In the genomic region with DNA sequence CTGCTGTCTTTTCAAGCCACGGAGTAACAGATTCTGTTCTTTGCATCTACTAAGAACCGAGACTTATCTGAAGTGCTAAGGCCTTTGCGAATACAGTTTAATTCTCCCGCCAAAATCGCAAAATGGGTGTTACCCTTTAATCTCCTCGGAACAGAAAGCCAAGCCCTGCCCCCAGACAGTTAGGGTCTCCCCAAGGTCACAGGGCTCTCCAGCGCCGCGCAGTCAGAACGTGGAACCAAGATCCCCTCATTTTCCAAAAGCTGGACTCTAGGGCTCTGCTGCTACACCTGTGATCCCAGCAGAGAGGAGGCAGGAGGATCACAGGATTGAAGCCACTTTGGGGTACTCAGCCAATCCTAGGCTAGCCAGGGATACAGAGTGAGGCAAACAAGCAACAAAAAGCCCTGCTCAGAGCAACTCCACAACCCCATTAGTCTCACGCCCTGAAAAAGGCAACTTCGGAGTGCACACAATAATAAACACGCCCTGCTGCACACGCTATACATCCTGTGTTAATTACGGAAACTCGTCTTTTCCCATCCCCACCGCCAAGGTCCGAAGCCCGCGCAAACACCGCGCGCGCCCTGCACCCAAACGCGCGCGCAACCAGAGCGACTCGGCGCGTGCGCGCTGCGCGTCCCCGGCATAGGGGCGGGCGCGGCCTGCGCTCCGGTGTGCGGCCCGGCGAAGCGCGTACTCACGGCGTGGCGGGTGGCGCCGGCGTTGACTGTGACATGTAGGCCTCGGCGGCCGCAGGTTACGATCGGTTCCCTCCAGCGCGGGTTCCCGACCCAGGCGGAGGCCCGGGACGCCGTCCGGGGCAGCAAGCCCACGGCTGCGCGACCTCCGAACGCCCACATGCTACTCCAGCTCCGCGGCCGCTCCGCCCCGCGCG, we compare ENCODE assay signal across 8 mouse cellular contexts. TPM values are rescaled to one million over a fixed set of nuclear protein-coding genes. Genes with fewer than 3 reads are reported as not detected.
DNase-seq lines count a peak whose midpoint lies in the region; ATAC-seq and TF ChIP-seq lines count a peak whose summit lies in the region.

No protein-coding gene starts in this region.

- WGBS in forebrain, embryonic 12.5 days, result under 1% methylated on average over 71 of the region's 78 CpGs
- under 1% methylated on average over 70 of the region's 78 CpGs for WGBS in neural tube, embryonic 14.5 days

- peak; percentile 97 for DNase-seq in c-Kit-positive CD71-positive TER-119-positive erythroid progenitor cells, embryonic 14.5 days (ENCODE audit: low spot score)
- DNase-seq in heart, postnatal 10 days, result peak; percentile 86 to 87
- DNase-seq in layer of hippocampus, adult 11-12 months (ENCODE audit: low spot score), result peak; percentile 73
- DNase-seq in lung, adult 18-20 months, result peak; percentile 67 to 72
- DNase-seq in testis, postnatal 10 days (ENCODE audit: low spot score), result peak; percentile 88

- peak overlapping the region; percentile 70 for H3K27ac ChIP-seq in ES-Bruce4 (ENCODE audit: insufficient read depth, low read length)
- H3K27ac ChIP-seq in forebrain, embryonic 12.5 days, result peak overlapping the region; percentile 89
- peak overlapping the region; percentile 72 for H3K27ac ChIP-seq in neural tube, embryonic 14.5 days (ENCODE audit: low read depth, low read length)

- peak overlapping the region; percentile 74 for H3K4me3 ChIP-seq in ES-Bruce4 (ENCODE audit: low read depth, low read length)
- peak overlapping the region; percentile 63 for H3K4me3 ChIP-seq in forebrain, embryonic 12.5 days (replicated peaks)
- H3K4me3 ChIP-seq in neural tube, embryonic 14.5 days (ENCODE audit: low read depth, low read length), result peak overlapping the region; percentile 63

- H3K9me3 ChIP-seq in ES-Bruce4 (replicated peaks; ENCODE audit: control insufficient read depth, insufficient read depth, low read length, poor library complexity, severe bottlenecking), result no peaks in the 10 kb centered on the region
- no peaks in the 10 kb centered on the region for H3K9me3 ChIP-seq in forebrain, embryonic 12.5 days
- no peaks in the 10 kb centered on the region for H3K9me3 ChIP-seq in neural tube, embryonic 14.5 days (ENCODE audit: control insufficient read depth, low read length)

- no peaks in the 10 kb centered on the region for H3K27me3 ChIP-seq in ES-Bruce4 (ENCODE audit: control insufficient read depth, insufficient read depth, low read length, poor library complexity, severe bottlenecking)
- no peaks in the 10 kb centered on the region for H3K27me3 ChIP-seq in forebrain, embryonic 12.5 days
- no peaks in the 10 kb centered on the region for H3K27me3 ChIP-seq in neural tube, embryonic 14.5 days (ENCODE audit: control insufficient read depth, insufficient read depth, low read length)

- peaks cover 2% of the 10 kb centered on the region for H3K4me1 ChIP-seq in ES-Bruce4 (ENCODE audit: control insufficient read depth, insufficient read depth, low read length)
- peaks cover 11% of the 10 kb centered on the region for H3K4me1 ChIP-seq in forebrain, embryonic 12.5 days
- H3K4me1 ChIP-seq in neural tube, embryonic 14.5 days (ENCODE audit: control insufficient read depth, insufficient read depth, low read length), result no peaks in the 10 kb centered on the region

- peak overlapping the region; percentile 81 for H3K4me2 ChIP-seq in forebrain, embryonic 12.5 days
- H3K4me2 ChIP-seq in neural tube, embryonic 14.5 days (ENCODE audit: low read depth, low read length), result peak overlapping the region; percentile 54

- TF ChIP-seq POLR2A in ES-Bruce4 (IDR thresholded peaks at IDR 0.05; ENCODE audit: insufficient read depth, low read length), result no peak

- no peaks in the 10 kb centered on the region for H3K36me3 ChIP-seq in ES-Bruce4 (ENCODE audit: control insufficient read depth, insufficient read depth, low read length, poor library complexity, severe bottlenecking)
- peaks cover 11% of the 10 kb centered on the region; the same call in 1 of the 2 replicates for H3K36me3 ChIP-seq in forebrain, embryonic 12.5 days (replicated peaks)
- H3K36me3 ChIP-seq in neural tube, embryonic 14.5 days (ENCODE audit: control insufficient read depth, insufficient read depth, low read length), result no peaks in the 10 kb centered on the region

- intact Hi-C loops in heart, postnatal 10 days (cut with DNase I), result loop anchor here (2.0 to 5.0 kb wide), 2 partner anchors 248 to 593 kb away; partner anchors contain the start of genes Fam189a2 and Ptar1

- peak overlapping the region; percentile 74 for H3K9ac ChIP-seq in ES-Bruce4 (ENCODE audit: low read depth, poor library complexity, severe bottlenecking)
- H3K9ac ChIP-seq in forebrain, embryonic 12.5 days, result peak overlapping the region; percentile 68
- peak overlapping the region; percentile 69 for H3K9ac ChIP-seq in neural tube, embryonic 14.5 days (replicated peaks; ENCODE audit: low read depth, low read length)

- TF ChIP-seq EP300 in ES-Bruce4 (IDR thresholded peaks at IDR 0.05; ENCODE audit: insufficient read depth, low read depth, low read length), result no peak

- TF ChIP-seq CTCF in ES-Bruce4 (IDR thresholded peaks at IDR 0.05; ENCODE audit: low read depth, low read length), result no peak

- ATAC-seq in forebrain, embryonic 12.5 days (ENCODE audit: low FRiP score), result peak; percentile 74
- peak; percentile 66 for ATAC-seq in neural tube, embryonic 14.5 days (ENCODE audit: low read depth)

RNA-seq across cellular contexts. Expression of gene Fxn, which starts 0.5 kb away (rescaled TPM):
- 9.0 and 11.2 TPM in 2 replicates for polyA plus RNA-seq in ES-Bruce4 (2011; ENCODE audit: insufficient read depth, insufficient read length, low read depth, missing spikeins)
- polyA plus RNA-seq in forebrain, embryonic 12.5 days (2016; fragmentation: Nextera tagmentation; extraction: Ambion mirVana), result 52.2 and 57.2 TPM in 2 replicates
- total RNA-seq in heart, postnatal 10 days (2021), result 10 to 100 TPM; 30.9 to 31.3 TPM
- polyA plus RNA-seq in neural tube, embryonic 14.5 days (2014; fragmentation: Nextera tagmentation; extraction: Ambion mirVana), result 37.1 and 38.4 TPM in 2 replicates

RNA-seq across cellular contexts. Expression of gene Tjp2, which starts 55.1 kb away (rescaled TPM):
- polyA plus RNA-seq in ES-Bruce4 (2011; ENCODE audit: insufficient read depth, insufficient read length, low read depth, missing spikeins), result 114 and 115 TPM in 2 replicates
- 31.0 and 31.3 TPM in 2 replicates for polyA plus RNA-seq in forebrain, embryonic 12.5 days (2016; fragmentation: Nextera tagmentation; extraction: Ambion mirVana)
- total RNA-seq in heart, postnatal 10 days (2021), result 10 to 100 TPM; 28.3 to 33.3 TPM
- 6.5 and 11.5 TPM in 2 replicates for polyA plus RNA-seq in neural tube, embryonic 14.5 days (2014; fragmentation: Nextera tagmentation; extraction: Ambion mirVana)

Comparison
In these comparisons a context has a peak if more than half of its experiments do, and no peak if none do; other contexts are left out.
1. Peak in every context shown above with its lines: DNase-seq, ATAC-seq, H3K4me3 ChIP-seq and H3K27ac ChIP-seq.